In genomic region chr9:109125043-109125442, GRCm38 (mm10) we compare ENCODE assay signal across 38 mouse cellular contexts. TPM values are rescaled to one million over a fixed set of nuclear protein-coding genes. Genes with fewer than 3 reads are reported as not detected.
"Had no signal": no experiment of that assay in that cellular context is flagged by ENCODE, and none has a peak within 500 bp of the region (broad histone marks: within the 10 kb centered on the region; RNA-seq: fewer than 3 reads in every experiment).

No protein-coding gene starts in this region.

- H3K4me2 ChIP-seq: embryonic facial prominence, embryonic 12.5 days; embryonic facial prominence, embryonic 13.5 days; embryonic facial prominence, embryonic 15.5 days; forebrain, embryonic 12.5 days; forebrain, embryonic 13.5 days; forebrain, embryonic 15.5 days had no signal

- H3K4me3 ChIP-seq: embryonic facial prominence, embryonic 10.5 days; embryonic facial prominence, embryonic 12.5 days; embryonic facial prominence, embryonic 13.5 days; embryonic facial prominence, embryonic 15.5 days; erythroblast, embryonic 14.5 days; forebrain, embryonic 10.5 days; forebrain, embryonic 12.5 days; forebrain, embryonic 13.5 days; forebrain, embryonic 15.5 days; gastrocnemius, adult 2 months had no signal

- H3K27me3 ChIP-seq: embryonic facial prominence, embryonic 12.5 days; embryonic facial prominence, embryonic 13.5 days; embryonic facial prominence, embryonic 15.5 days; forebrain, embryonic 12.5 days; forebrain, embryonic 13.5 days; forebrain, embryonic 15.5 days had no signal

- ATAC-seq: forebrain, embryonic 13.5 days; forebrain, embryonic 14.5 days; forebrain, embryonic 15.5 days; forebrain, embryonic 16.5 days; forebrain, postnatal 0 days had no signal

- H3K36me3 ChIP-seq: embryonic facial prominence, embryonic 13.5 days; embryonic facial prominence, embryonic 15.5 days; forebrain, embryonic 15.5 days had no signal

- H3K9ac ChIP-seq: embryonic facial prominence, embryonic 12.5 days; embryonic facial prominence, embryonic 13.5 days; embryonic facial prominence, embryonic 15.5 days; forebrain, embryonic 12.5 days; forebrain, embryonic 13.5 days; forebrain, embryonic 15.5 days; forebrain, postnatal 0 days had no signal

- H3K9me3 ChIP-seq: embryonic facial prominence, embryonic 10.5 days; embryonic facial prominence, embryonic 12.5 days; embryonic facial prominence, embryonic 13.5 days; embryonic facial prominence, embryonic 15.5 days; forebrain, embryonic 10.5 days; forebrain, embryonic 12.5 days; forebrain, embryonic 13.5 days; forebrain, embryonic 15.5 days had no signal

- DNase-seq: cerebellum, adult 2 months; cerebellum, adult 8-10 months; cerebellum, adult 9-10 months; cerebellum, adult 9-11 months; cerebellum, postnatal 10 days; cerebellum, postnatal 14 days; cerebellum, postnatal 25 days; cerebellum, postnatal 36 days; embryo, embryonic 11 days; forebrain, postnatal 0 days; gastrocnemius, adult 2 months; gastrocnemius, postnatal 10 days; gastrocnemius, postnatal 14 days; gastrocnemius, postnatal 25 days; gastrocnemius, postnatal 36 days; heart, adult 18-20 months had no signal

- H3K4me1 ChIP-seq: embryonic facial prominence, embryonic 10.5 days; embryonic facial prominence, embryonic 12.5 days; embryonic facial prominence, embryonic 13.5 days; forebrain, embryonic 10.5 days; forebrain, embryonic 12.5 days had no signal

- H3K27ac ChIP-seq: embryonic facial prominence, embryonic 10.5 days; embryonic facial prominence, embryonic 12.5 days; embryonic facial prominence, embryonic 13.5 days; embryonic facial prominence, embryonic 15.5 days; forebrain, embryonic 10.5 days; forebrain, embryonic 12.5 days; forebrain, embryonic 13.5 days; forebrain, embryonic 15.5 days; gastrocnemius, adult 2 months had no signal

RNA-seq across cellular contexts. Expression of gene Plxnb1, which starts 29.9 kb away (rescaled TPM):
- total RNA-seq: granulocyte monocyte progenitor cell, adult 5-6 weeks had no signal

RNA-seq across cellular contexts. Expression of gene Fbxw21, which starts 36.8 kb away (rescaled TPM):
- total RNA-seq: common myeloid progenitor, adult 5-6 weeks; forebrain, postnatal 0 days; gastrocnemius, adult 18-20 months; gastrocnemius, adult 2 months; gastrocnemius, adult 8-10 months; gastrocnemius, postnatal 10 days; gastrocnemius, postnatal 14 days; gastrocnemius, postnatal 25 days; gastrocnemius, postnatal 36 days; gastrocnemius, postnatal 4 days; granulocyte monocyte progenitor cell, adult 5-6 weeks; heart, adult 18-20 months had no signal
- polyA plus RNA-seq: cerebellum, adult 2 months; cortical plate, adult 2 months; embryonic facial prominence, embryonic 10.5 days; embryonic facial prominence, embryonic 11.5 days; embryonic facial prominence, embryonic 12.5 days; embryonic facial prominence, embryonic 13.5 days; embryonic facial prominence, embryonic 14.5 days; embryonic facial prominence, embryonic 15.5 days; erythroblast, embryonic 14.5 days; forebrain, embryonic 10.5 days; forebrain, embryonic 11.5 days; forebrain, embryonic 12.5 days; forebrain, embryonic 13.5 days; forebrain, embryonic 14.5 days; forebrain, embryonic 15.5 days; forebrain, embryonic 16.5 days; forebrain, postnatal 0 days; frontal cortex, adult 2 months; gonadal fat pad, adult 2 months had no signal
